Mouse (Mus musculus): Measurements from ENCODE around the gene Gm49322.

The Gm49322 gene

DNA sequence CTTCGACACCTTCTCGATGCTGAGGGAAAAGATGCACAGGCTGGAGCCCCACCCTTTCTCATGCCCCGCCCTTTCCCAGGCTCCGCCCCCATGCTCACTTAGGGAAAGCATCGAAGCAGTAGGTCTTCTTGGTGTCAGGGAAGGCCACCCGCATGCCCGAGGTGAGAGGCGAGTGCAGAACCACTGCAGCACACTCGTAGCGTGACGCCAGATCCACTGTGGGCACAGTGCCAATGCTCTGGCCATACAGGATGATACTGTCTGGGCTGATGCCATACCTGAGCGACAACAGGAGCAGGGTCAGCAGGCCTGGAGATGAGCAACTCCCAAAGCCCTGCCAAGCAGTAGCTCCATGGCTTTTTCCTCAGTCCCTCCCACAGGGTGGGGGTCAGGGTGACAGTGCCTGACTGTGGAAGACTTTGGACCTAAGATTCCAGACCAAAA is 21.8 kb upstream of the Gm49322 start:
- DNase-seq, result no peak

- no peak for DNase-seq
These were observed 20.9 kb upstream of the Gm49322 start for GRCm38 (mm10) chr10:80584642-80585552.

DNA sequence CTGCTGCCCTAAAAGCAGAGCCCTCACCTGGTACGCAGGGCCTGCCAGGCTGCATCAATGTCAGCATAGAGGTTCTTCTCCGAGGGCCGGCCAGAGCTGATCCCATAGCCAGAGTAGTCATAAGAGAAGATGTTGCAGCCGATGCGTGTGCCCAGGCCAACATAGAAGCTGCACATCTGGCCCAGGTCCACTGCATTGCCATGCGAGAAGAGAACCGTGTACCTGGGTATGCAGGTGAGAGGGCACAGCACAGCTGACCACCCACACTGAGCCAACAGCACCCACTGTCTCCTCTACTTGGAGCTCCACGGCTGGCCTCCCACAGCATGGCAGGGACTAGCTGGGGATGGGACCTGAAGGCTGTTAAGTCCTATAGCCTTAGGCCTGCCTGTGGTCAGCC is 20.2 kb upstream of the Gm49322 start:
- DNase-seq, result no peak

DNA sequence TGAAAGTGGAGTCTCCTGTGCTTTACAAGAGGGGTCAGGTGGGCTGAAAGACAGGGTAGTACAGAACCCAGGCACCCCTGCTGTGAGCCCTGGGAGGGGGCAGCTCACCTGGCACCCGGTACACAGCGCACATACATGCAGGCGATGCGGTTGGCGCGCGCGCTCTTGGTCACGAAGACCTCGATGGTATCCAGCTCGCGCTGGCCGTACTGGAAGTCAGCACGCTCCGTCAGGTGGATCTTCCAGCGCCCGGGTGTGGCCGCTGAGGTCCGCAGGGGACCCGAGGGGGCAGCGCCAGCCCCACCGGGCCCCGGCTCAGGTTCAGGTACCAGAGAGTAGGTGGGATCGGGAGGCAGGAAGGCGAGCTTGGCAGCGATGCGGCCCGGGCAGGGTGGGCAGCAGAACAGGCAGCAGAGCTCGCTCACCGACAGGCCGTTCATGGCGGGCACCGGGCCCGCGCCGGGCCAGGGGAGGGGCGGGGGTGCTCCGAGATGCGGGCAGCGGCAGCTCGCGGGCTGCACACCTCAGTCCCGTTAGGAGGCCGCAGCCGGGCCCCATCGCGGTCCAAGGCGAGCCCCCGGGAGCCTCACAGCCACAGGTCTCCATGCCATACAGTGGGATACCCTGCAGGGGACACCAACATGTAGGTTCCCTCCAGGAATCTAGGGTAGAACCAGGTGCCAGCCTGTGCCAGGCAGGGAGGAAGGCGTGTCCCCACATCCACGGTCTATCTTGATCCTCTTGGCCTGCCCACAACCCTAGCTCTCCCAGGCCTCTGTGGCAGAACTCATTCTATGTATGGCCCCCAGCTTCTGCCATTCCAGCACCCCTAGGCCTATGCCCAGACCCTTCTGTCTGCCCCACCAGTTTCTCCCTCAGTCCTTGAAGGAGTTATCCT is 19.2 kb upstream of the Gm49322 start:
- DNase-seq, result no peak

DNA sequence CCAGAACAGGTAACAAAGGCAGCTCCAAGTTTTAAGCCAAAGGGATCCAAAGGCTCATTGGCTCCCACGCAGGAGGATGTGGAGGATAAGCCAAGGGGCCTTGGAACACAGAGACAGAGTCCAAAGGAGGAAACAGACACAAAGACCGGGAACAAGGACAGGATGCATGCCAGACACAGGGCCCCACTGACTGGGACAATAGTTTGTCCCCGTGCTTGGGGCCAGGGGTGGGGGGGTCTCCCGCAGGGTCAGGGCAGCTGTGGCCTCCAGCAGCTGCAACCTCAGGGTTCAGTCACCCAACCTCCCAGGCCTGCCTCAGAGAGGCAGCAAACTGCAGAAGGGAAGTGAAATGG is 18.5 kb upstream of the Gm49322 start:
- peak; percentile 38 to 61 for DNase-seq

- DNase-seq, result no peak
These were observed 16.5 kb upstream of the Gm49322 start for GRCm38 (mm10) chr10:80589127-80589878.

GRCm38 (mm10) chr10:80589879-80590854 is 15.7 kb upstream of the Gm49322 start, which contains the start of gene Abhd17a:
TSS of gene Abhd17a (minus strand) at chr10:80590341.
- peak; percentile 95 to 98 for DNase-seq

DNA sequence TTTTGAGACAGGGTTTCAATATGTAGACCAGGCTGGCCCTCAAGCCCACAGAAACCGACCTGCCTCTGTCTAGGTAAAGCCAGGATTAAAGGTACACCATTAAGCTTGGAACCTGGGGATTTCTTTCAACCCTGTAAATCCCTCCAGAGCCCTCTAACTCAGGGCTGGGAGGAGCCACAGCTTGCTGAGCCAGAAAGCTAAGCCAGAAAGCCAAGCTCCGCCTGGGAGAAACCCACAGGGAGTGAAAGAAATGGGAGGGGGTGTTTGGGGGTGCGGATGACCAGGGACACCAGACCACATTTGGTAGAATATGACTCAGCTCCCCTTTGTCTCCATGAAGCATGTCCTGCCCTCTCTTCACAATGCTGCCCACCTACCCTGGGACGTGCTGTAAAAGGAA is 9.5 kb upstream of the Gm49322 start:
- no peak for DNase-seq

DNA sequence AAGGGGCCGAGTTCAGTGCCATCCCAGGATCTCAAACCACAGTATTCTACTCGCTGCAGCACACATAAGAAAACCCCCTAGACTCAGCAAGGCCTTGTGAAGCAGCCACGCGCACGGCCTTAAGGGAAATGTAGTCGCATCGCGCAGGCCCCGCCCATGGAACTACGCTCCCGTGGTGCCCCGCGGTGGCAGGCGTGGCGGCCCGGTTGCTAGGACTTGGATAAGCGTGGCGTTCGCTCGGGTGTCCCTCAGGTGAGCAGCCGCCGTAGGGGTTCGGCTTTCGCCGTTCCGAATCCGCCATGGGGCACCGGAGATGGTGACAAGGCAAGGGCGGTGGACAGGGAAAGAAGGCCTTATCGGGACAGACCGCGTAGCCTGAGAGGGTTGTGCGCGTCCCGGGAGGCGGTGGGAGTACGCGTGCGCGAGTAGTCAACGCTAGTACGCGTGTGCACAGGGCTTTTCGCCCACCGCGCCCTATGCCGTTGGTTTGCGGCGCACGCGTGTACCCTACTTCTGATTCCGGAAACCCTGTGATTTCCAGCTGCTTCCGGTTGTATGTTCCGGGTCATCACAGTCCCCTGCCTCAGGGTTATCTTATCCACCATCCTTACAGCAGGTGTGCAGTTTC is 3.0 kb upstream of the Gm49322 start, which contains the start of the genes Scamp4 and Adat3:
TSS of gene Scamp4 (plus strand) at position 175 of the 628 bp plus-strand sequence.
TSS of gene Adat3 (plus strand) at position 183 of the 628 bp plus-strand sequence.
- peak; percentile 94 to 95 for DNase-seq

DNA sequence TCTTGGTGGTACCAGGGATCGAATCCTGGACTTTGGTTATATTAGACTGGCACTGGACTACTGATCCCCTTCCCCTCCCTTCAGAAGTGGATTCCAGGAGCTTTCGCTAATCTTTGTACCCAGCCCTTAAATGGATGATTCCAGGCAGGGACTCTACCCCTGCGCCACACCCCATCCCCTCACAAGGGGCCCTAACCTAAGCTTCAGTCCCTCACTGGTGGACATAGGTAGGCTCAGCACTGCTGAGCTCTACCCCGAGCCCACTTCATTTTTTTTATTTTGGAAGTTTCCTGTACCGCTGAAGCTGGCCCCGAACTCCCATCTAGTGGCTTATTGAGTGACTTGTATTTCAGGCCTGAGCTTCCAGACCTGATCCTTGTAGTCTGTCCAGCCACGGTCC is 2.5 kb upstream of the Gm49322 start:
- DNase-seq, result no peak

- DNase-seq, result no peak
These were observed 1.8 kb upstream of the Gm49322 start for GRCm38 (mm10) chr10:80604001-80604509.

GRCm38 (mm10) chr10:80604988-80605387 is 833 bp upstream of the Gm49322 start:
- DNase-seq, result no peak

- DNase-seq, result no peak
These were observed 485 bp downstream of the Gm49322 start for GRCm38 (mm10) chr10:80606306-80606705.

DNA sequence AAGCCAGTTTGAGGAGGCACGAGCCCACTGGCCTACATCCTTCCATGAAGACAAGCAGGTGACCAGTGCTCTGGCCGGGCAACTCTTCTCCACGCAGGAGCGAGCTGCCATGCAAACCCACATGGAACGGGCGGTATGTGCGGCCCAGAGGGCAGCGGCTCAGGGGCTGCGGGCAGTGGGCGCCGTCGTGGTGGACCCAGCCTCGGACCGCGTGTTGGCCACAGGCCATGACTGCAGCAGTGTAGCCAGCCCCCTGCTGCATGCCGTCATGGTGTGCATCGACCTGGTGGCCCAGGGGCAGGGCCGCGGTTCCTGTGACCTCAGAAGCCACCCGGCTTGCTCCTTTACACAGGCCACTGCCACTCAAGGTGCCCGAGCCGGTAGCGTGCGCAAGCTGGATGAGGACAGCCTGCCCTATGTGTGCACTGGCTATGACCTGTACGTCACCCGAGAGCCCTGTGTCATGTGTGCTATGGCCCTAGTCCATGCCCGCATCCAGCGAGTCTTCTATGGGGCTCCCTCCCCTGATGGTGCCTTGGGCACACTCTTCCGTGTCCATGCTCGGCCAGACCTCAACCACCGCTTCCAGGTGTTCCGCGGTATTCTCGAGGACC is 1.0 kb downstream of the Gm49322 start:
- no peak for DNase-seq

DNA sequence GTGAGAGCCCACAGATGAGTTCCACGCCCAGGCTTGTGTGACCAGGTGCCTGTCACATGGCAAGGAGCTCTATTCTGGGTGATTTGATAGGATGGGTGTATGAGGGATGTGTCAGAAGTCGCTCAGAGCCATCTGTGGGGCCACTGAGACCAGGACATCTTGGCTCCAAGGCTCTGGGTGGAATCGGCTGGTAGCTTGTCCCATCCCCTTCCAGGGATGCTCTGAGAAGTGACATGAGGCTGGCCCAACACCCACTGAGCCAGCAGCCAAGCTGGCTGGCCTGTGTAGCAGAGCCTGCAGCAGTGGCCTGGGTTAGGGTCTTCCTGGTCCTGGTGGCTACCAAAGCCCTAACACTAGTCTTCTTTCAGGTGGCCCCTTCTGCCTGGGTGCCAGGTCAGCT is 2.6 kb downstream of the Gm49322 start:
- DNase-seq, result no peak

- DNase-seq, result no peak
These were observed 3.6 kb downstream of the Gm49322 start for GRCm38 (mm10) chr10:80609269-80609924.

DNA sequence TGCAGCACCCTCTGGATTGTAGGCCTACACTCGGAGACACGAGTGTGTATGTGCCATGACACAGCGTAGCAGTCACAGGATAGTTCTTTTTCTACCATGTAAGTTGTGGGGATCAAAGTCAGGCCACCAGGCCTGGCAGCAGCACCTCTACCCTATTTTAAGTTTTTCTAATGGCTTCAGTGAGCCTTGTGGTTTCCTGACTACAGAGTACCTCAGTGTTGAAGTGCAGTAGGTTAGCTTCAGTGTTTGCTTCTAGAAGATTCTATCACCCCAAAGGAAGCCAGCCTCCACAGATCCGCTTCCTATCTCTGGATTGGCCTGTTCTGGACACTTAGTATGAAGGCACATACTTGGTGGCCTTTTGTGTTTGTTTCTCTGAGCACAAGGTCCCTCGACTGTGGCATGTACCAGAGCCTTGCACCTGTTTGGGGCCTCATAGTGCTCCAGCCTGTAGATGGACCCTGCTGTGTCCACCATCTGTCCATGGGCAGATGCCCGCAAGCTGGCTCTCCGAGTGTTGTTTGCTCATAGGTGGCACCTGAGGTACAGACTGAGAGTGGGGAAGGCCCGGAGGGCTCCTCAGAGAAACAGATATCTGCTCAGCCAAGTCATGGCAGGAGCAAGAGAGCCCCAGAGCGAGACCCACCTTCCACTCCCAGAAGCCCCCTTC is 4.4 kb downstream of the Gm49322 start:
- DNase-seq, result no peak

DNA sequence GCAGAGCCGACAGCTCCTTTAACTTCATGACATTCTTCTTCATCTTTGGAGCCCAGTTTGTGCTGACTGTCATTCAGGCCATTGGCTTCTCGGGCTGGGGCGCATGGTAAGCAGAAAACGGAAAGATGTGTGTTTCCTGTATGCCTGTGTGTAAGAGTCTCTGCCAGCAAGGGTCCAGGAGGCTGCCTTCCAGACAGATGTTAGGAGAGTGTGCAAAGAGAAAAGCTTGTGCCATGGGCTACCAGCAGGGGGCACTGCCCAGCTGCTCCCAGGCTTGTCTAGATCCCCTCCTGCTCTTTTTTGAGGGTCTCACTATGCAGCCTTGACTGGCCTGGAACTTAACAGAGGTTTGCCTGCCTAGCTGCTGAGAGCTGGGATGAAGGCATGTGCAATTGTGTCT is 5.2 kb downstream of the Gm49322 start:
- peak; percentile 48 for DNase-seq

- DNase-seq, result no peak
These were observed 6.1 kb downstream of the Gm49322 start for GRCm38 (mm10) chr10:80611905-80612304.
